Mouse (Mus musculus) kidney, adult 11 months (tissue): ENCODE data around the gene Acad12.

ENCODE experiments used
- DNase-seq: peaks from one replicate; pipeline ENCODE4 v3.0.0; 2022

The Acad12 gene

GRCm38 (mm10) chr5:121581945-121582344, 36.8 kb downstream of the Acad12 start:
- no peak for DNase-seq

- no peak for DNase-seq
Measured at GRCm38 (mm10) chr5:121576927-121577488, 41.7 kb downstream of the Acad12 start.

GRCm38 (mm10) chr5:121575867-121576266, 42.9 kb downstream of the Acad12 start:
- no peak for DNase-seq

- no peak for DNase-seq
Measured at GRCm38 (mm10) chr5:121574145-121574544, 44.6 kb downstream of the Acad12 start.

DNA sequence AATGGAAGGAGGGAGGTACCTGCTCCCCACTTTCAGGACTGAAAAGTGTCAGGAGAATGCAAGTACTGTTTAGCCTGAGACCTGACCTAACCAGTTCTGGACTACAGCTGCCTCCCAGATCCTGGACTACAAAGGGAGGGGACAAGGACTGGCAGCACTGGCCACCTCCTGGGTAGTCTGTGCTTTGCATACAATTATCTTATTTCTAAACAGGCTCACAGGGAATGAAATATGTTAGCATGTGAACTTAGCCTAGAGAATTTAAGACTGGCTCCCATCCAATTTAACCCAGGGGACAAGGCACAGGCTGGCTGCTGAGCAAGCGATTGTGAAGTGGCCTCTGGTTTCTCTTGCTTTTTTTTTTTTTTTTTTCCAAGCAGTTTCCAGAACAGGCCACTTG, 48.0 kb downstream of the Acad12 start:
- no peak for DNase-seq

DNA sequence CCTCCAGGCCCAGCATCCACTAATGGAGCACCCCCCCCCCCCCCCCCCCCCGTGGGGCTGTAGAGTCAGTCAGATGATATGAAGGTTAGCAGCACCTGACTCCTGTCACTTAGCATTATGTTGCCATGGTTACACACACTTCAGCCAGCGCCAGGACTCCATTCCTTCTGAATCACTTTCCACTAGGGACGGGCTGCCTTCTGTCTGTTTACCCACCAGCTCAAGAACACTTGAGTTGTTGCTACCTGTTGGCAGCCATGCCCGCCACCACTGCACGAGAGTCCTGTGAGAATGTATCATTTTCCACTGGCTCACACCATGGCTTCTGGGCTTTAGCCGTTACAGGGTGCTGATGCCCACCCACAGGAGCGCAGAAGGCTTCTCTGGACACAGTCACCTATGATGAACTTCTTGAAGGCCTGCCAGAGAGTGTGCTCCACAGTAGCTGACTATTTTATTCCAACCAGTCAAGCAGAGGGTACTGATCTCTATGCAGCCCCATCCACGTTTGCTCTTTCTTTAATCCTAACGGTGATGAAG, 48.8 kb downstream of the Acad12 start:
- no peak for DNase-seq

GRCm38 (mm10) chr5:121566035-121566681, 52.6 kb downstream of the Acad12 start:
- peak; percentile 80 for DNase-seq

DNA sequence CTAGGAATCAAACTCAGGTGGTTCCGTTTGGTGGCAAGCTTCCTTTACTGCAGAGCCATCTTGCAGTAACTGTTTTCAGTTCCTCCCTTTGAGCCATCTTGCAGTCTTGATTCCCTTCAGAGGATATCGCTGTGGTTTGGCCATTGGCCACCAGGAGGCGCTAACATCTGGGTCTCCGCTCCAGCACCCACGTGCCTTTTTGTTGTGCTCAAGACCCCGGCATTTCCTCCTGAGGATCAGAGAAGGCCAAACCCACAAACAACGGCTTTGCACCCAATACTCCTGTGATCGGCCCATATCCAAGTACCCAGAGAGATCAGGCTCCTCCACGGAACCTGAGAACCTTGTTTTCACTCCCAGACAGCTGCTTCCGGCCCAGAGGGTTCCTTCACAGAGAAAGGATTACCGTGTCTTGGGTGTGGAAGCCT, 54.3 kb downstream of the Acad12 start:
- DNase-seq: peak; percentile 79

DNA sequence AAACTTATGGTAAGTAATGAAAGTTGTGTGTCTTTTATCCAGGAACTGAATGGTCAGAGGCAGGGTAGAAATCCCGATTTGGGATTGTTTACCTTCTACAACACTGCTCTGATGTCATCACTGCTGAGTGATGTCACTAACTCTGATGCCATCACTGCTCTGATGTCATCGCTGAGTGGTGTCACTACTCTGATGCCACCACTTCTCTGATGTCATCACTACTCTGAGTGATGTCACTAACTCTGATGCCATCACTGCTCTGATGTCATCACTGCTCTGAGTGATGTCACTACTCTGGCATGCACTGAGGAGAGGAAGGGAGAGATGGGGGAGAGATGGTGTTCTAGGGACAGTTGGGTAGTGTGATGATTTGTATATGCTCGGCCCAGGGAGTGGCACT, 56.3 kb downstream of the Acad12 start:
- DNase-seq: no peak

- DNase-seq: no peak
Measured at GRCm38 (mm10) chr5:121549196-121549595, 69.5 kb downstream of the Acad12 start.

DNA sequence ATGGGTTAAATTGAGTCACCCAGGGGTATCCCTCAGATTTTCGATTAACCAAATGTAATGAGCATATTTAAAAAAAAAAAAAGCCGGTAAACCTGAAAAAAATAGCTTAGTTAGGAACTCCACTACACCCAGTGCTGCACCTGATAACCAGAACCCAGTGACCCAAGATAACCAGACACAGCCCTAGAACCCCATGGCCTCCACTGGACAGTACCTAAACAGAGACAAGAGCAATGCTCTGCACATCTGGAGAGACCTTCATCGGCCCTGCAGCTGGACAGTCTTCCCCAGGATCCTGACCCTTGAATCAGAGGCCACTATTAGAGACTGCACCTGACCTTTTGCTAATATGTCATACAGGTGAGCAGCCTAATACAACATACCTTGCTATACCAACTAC, 71.7 kb downstream of the Acad12 start:
- DNase-seq: no peak
